Mouse (Mus musculus): ENCODE measurements around the gene Olfr1336.

GRCm38 (mm10) chr7:6456399-6456798, 431 bp downstream of the Olfr1336 start:
- TF ChIP-seq CTCF (IDR thresholded peaks at IDR 0.05; ENCODE audit: borderline replicate concordance, control insufficient read depth, extremely low read depth, insufficient read depth, low read length, poor library complexity) (no peak), POLR2A (IDR thresholded peaks at IDR 0.05; ENCODE audit: control insufficient read depth, extremely low read depth, insufficient read depth, low read length, poor library complexity) (no peak)
